Mouse (Mus musculus): Measurements from ENCODE around the gene Ugt1a10. TPM values are rescaled to one million over a fixed set of nuclear protein-coding genes. Genes with fewer than 3 reads are reported as not detected.
"Not testable (repeated sequence)": the region's sequence is repeated elsewhere in the genome, so short reads cannot be mapped to it uniquely, and the experiment has no call there.

Ugt1a10 gene
- polyA plus RNA-seq, 1 experiment: 166 TPM

DNA sequence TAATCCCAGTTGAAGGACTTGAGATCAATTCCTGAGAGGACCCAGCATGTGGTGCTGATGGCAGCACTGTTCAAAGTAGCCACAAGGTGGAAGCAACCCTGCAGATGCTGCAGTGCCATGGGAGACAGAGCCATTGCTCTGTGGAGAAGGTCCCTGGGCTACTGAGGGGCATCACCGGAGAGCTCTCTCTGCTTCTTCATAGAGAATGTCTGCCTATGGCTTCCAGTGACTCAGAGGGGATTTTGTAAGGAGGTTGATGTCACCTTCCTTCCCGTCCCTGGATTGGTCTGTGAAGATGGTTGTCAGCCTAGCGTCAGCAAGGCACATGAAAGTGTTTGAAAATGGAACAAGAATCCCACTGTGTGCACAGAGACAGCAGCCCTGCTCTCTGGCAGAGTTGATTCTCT is 39.1 kb downstream of the Ugt1a10 start:
- H3K27me3 ChIP-seq (replicated peaks; ENCODE audit: control insufficient read depth, insufficient read depth, low read length); H3K36me3 ChIP-seq (ENCODE audit: control insufficient read depth, insufficient read depth, low read length); H3K27ac ChIP-seq (ENCODE audit: insufficient read depth, low read depth, low read length); H3K4me3 ChIP-seq (ENCODE audit: insufficient read depth, low read depth, low read length); H3K4me1 ChIP-seq (ENCODE audit: control insufficient read depth, insufficient read depth, low read length): not testable (repeated sequence)
- 42% methylated on average over 3 of the region's 3 CpGs for WGBS
- peak; percentile 57 for DNase-seq
- TF ChIP-seq CTCF (conservative IDR thresholded peaks at IDR 0.05; ENCODE audit: insufficient read depth, insufficient read length, low read depth, low read length): peak; percentile 47

- Histone ChIP-seq H3K27me3 (replicated peaks; ENCODE audit: control insufficient read depth, insufficient read depth, low read length) (no peaks in the 10 kb centered on the region), H3K4me3 (ENCODE audit: insufficient read depth, low read depth, low read length) (peak within 1 kb of the TSS; percentile 77), H3K27ac (ENCODE audit: insufficient read depth, low read depth, low read length) (peak within 1 kb of the TSS; percentile 69), H3K36me3 (ENCODE audit: control insufficient read depth, insufficient read depth, low read length) (no peaks in the 10 kb centered on the region), H3K4me1 (ENCODE audit: control insufficient read depth, insufficient read depth, low read length) (no peaks in the 10 kb centered on the region; the same call in 1 of the 2 replicates)
- 7% methylated on average over 10 of the region's 10 CpGs for WGBS
- TF ChIP-seq POLR2A (IDR thresholded peaks at IDR 0.05; ENCODE audit: low read depth, low read length): no peak
- no peak for TF ChIP-seq CTCF (conservative IDR thresholded peaks at IDR 0.05; ENCODE audit: insufficient read depth, insufficient read length, low read depth, low read length)
- DNase-seq: peak; percentile 72
Measured at GRCm38 (mm10) chr1:88094941-88095492, 39.8 kb downstream of the Ugt1a10 start, which contains the start of gene Ugt1a7c. TSS of gene Ugt1a7c (plus strand) at chr1:88095062.

- WGBS: 78% methylated on average over 3 of the region's 3 CpGs
- H3K4me3 ChIP-seq (ENCODE audit: insufficient read depth, low read depth, low read length); H3K36me3 ChIP-seq (ENCODE audit: control insufficient read depth, insufficient read depth, low read length); H3K27ac ChIP-seq (ENCODE audit: insufficient read depth, low read depth, low read length); H3K4me1 ChIP-seq (ENCODE audit: control insufficient read depth, insufficient read depth, low read length); H3K27me3 ChIP-seq (replicated peaks; ENCODE audit: control insufficient read depth, insufficient read depth, low read length); DNase-seq: not testable (repeated sequence)
Measured at GRCm38 (mm10) chr1:88098546-88098945, 43.4 kb downstream of the Ugt1a10 start.

GRCm38 (mm10) chr1:88099691-88100090 is 44.5 kb downstream of the Ugt1a10 start:
- not testable (repeated sequence) for H3K4me1 ChIP-seq (ENCODE audit: control insufficient read depth, insufficient read depth, low read length); H3K4me3 ChIP-seq (ENCODE audit: insufficient read depth, low read depth, low read length); H3K27me3 ChIP-seq (replicated peaks; ENCODE audit: control insufficient read depth, insufficient read depth, low read length); H3K36me3 ChIP-seq (ENCODE audit: control insufficient read depth, insufficient read depth, low read length); H3K27ac ChIP-seq (ENCODE audit: insufficient read depth, low read depth, low read length); DNase-seq
- WGBS: 67% methylated on average over 2 of the region's 2 CpGs

DNA sequence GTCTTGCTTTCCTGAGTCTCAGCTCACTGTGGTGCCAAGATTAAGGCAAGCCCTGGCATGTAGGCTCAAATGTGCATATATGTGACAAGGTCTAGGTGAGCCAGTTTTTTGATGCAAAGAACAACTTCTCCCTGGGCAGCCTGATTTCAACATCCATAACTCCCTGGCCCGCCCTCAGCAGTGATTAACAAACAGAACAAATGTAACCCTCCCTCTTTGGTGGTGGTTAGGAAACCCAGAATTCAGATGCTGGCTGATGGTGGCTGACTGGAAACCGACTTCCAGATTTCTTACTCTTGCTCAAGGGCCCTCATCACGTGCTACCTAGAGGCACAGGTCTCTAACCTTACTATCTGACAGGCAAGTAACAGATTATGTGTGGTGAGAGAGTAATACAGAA is 47.8 kb downstream of the Ugt1a10 start, which contains the start of gene Ugt1a6b:
Ugt1a6b (plus strand) TSS at position 234 of the 400 bp plus-strand sequence.
- not testable (repeated sequence) for H3K4me3 ChIP-seq (ENCODE audit: insufficient read depth, low read depth, low read length); H3K27ac ChIP-seq (ENCODE audit: insufficient read depth, low read depth, low read length); H3K27me3 ChIP-seq (replicated peaks; ENCODE audit: control insufficient read depth, insufficient read depth, low read length); DNase-seq; H3K36me3 ChIP-seq (ENCODE audit: control insufficient read depth, insufficient read depth, low read length)
- H3K4me1 ChIP-seq (ENCODE audit: control insufficient read depth, insufficient read depth, low read length): peaks cover 13% of the 10 kb centered on the region; the same call in 1 of the 2 replicates
- 80% methylated on average over 3 of the region's 3 CpGs for WGBS

- 79% methylated on average over 5 of the region's 5 CpGs for WGBS
- not testable (repeated sequence) for H3K27ac ChIP-seq (ENCODE audit: insufficient read depth, low read depth, low read length); H3K27me3 ChIP-seq (replicated peaks; ENCODE audit: control insufficient read depth, insufficient read depth, low read length); H3K36me3 ChIP-seq (ENCODE audit: control insufficient read depth, insufficient read depth, low read length); H3K4me3 ChIP-seq (ENCODE audit: insufficient read depth, low read depth, low read length); DNase-seq
- H3K4me1 ChIP-seq (ENCODE audit: control insufficient read depth, insufficient read depth, low read length): peaks cover 13% of the 10 kb centered on the region; the same call in 1 of the 2 replicates
Measured at GRCm38 (mm10) chr1:88103697-88104468, 48.7 kb downstream of the Ugt1a10 start.

DNA sequence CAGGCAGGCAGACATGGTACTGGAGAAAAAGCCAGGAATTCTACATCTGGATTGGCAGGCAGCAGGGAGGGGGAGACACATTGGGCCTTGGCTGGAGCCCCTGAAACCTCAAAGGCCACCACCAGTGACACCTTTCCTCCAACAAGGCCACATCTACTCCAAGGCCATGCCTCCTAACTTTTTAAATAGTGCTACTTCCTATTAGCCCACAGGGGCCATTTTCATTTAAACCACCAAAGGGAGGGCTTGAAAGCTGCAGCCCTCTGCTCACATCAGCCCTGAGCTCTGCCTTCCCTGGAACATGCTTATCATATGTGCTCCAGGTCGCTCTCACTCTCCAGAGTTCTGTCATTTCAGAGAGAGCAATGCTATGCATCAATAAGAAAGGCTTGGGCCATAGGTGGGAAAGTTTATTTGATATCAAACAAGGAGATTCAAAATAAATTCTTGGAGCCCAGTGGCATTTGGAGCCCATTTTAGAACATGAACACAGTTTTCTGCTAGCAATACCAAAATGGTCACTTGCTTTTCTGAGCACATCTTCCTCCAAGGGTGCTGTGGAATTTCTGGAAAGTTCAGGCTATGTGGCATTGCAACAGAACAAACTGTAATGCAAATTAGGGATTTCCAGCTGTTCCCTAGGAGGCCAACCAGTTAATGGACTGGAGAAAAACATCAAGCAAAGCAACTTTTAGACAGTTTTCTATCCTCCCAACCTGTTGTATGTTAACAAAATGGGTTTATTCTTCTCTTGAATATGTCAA is 49.7 kb downstream of the Ugt1a10 start:
- DNase-seq: no peak

More for the DNA sequence above, 49.7 kb downstream of the Ugt1a10 start:
- H3K4me3 ChIP-seq (ENCODE audit: insufficient read depth, low read depth, low read length): no peak overlapping the region
- peak overlapping the region; percentile 42 for H3K27ac ChIP-seq (ENCODE audit: insufficient read depth, low read depth, low read length)
- no peak for TF ChIP-seq CTCF (conservative IDR thresholded peaks at IDR 0.05; ENCODE audit: insufficient read depth, insufficient read length, low read depth, low read length)
- TF ChIP-seq POLR2A (IDR thresholded peaks at IDR 0.05; ENCODE audit: low read depth, low read length): no peak
- no peaks in the 10 kb centered on the region for H3K36me3 ChIP-seq (ENCODE audit: control insufficient read depth, insufficient read depth, low read length)
- H3K27me3 ChIP-seq (replicated peaks; ENCODE audit: control insufficient read depth, insufficient read depth, low read length): no peaks in the 10 kb centered on the region
- WGBS: 100% methylated on average over 1 of the region's 1 CpGs
- peaks cover 13% of the 10 kb centered on the region; the same call in 1 of the 2 replicates for H3K4me1 ChIP-seq (ENCODE audit: control insufficient read depth, insufficient read depth, low read length)

Measured in kidney, adult 2 months (tissue).